Mouse (Mus musculus) kidney, adult 9 months (tissue): ENCODE data around the gene Fbxw4.
A peak's percentile ranks its signal among the peaks of the same experiment; 100 is the strongest.

Experiments used
- DNase-seq: peaks from one replicate; pipeline ENCODE4 v3.0.0; 2022

Fbxw4 gene

GRCm38 (mm10) chr19:45610823-45611222 is 49.3 kb downstream of the Fbxw4 start:
- no peak for DNase-seq

DNA sequence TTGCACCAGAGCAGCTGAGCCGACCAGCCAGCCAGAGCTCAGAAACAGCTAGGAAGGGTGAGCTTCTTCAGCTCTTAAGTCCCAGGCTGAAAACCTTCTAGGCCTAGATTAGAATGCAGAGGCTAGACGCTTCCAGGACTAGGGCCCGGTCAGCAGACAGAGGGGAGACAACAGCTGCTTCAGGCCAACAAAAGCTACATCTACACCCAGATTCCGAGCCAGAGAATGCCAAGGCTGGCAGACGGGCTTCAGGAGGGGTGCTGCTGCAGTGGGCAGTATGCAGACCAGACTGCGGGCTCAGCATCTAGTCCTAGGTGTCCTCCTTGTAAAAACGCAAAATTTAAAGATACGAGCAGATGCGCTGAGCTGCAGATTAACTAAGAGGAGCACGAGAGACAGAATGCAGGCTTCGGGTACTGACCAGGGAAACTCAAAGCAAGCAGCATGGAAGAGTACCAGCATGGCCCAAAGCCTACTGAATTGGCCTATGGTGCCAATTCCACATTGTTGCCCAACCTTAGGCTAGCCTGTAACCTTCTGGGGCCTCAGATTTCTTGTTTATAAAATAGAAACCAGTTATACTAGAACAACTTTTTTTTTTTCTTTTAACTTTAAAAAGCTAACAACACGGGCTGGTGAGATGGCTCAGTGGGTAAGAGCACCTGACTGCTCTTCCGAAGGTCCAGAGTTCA is 51.3 kb downstream of the Fbxw4 start:
- no peak for DNase-seq

- DNase-seq, result no peak
These were observed 52.6 kb downstream of the Fbxw4 start for GRCm38 (mm10) chr19:45607479-45607878.

DNA sequence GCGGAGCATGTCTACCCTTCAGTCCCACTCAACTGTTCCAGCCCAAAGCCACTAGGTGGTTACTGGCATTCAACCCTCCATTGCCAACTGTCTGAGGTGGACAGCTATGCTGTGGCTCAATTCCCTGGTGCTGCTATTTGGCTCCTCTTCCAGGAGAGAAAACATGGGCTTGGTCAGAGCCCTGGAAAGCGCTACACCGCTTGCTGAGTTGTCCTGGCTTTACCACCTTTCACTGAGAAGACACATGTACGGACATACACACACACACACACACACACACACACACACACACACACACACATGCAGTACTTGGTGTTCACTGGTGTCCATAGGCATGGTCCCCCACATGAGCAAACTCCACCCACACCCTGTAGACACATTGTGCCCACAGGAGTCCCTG is 53.4 kb downstream of the Fbxw4 start:
- no peak for DNase-seq

DNA sequence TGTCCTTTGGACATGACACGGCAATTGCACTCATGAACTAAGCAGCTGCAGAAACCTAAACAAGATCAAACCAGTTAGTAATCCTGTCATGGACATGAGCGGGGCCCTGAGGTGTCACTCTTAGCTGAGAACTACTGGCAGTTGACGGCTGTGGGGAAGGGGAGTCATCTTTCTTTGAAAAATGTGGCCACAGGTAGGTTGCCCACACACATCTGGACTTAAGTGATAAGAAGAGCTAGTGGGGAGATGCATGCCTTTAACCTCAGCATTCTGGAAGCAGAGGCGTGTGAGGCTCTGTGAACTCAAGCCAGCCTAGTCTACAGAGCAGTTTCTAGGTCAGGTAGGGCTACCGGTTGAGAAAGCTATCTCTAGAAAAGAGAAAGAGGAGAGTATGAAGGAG is 57.5 kb downstream of the Fbxw4 start:
- no peak for DNase-seq

DNA sequence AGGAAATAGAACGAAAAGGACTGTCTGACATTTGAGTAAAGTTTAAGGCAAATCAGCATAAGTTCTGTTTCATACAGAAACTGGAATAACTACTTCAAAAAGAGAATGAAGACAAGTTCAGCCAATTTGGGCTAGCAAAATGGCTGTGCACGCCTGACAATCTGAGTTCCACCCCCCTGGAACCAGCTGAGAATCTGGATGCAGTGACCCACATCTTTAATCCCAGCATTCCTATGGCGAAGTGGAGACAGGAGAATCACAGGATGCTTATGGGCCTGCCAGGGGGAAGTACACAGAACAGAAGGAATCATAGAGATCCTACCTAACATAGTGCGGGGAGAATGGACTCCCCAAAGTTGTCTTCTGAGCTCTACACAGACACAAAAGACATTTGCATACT is 63.0 kb downstream of the Fbxw4 start:
- DNase-seq, result no peak

- DNase-seq, result no peak
These were observed 63.7 kb downstream of the Fbxw4 start for GRCm38 (mm10) chr19:45596434-45596833.

DNA sequence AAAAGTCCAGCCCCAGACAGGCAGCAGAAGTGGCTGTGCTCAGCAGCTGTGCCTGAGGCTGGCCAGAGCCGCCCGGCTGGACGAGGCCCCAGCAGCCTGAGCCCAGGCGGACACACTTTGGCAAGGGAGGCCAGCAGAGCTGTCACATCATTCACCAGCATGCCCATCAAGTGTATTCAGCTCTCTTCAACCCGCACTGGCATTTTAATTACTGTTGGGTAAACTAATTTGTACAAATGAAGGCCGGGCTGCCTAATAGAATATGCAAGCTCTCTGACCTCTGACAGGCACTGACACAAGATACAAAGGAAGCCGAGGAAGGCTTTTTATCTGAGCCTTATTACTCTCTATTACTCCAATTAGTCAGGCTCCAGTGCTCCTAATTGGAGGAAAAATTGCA is 64.1 kb downstream of the Fbxw4 start:
- DNase-seq, result no peak

DNA sequence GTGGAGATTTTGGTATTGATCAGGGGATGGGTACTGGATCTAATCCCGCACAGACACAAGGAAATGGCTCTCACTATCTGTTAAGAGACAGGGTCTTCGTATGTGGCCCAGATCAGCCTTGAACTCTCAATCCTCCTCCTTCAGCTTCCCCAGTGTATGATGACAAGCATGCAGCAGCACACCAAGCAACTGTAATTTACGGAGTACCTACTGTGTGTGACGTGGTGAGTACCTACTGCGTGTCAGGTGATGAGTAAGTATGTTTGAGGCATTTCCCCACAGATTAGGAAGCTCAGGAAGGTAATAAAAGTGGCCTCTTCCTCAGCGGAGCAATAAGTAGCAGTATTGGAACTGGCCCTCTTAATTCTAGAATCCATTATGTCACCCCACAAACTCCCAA is 64.6 kb downstream of the Fbxw4 start:
- DNase-seq, result no peak

DNA sequence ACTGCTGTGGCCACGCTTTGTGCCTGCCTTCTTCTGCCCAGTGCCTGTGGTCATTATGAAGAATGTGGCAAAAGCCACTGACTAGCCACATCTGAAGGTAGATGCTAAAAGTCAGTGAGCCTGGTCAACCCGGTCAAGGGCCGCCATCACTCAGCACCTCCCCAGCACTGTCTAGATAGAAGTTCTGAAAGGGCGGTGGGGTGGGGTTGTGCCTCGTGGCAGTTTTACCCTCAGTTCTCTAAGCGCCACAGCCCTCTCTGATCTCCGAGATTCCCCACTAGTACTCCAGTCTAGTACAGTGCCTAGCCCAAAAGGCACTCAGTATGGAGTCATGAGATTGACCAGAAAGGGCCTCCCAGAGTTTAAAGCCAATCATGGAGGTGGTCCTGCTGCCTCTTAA is 66.0 kb downstream of the Fbxw4 start:
- DNase-seq, result no peak

DNA sequence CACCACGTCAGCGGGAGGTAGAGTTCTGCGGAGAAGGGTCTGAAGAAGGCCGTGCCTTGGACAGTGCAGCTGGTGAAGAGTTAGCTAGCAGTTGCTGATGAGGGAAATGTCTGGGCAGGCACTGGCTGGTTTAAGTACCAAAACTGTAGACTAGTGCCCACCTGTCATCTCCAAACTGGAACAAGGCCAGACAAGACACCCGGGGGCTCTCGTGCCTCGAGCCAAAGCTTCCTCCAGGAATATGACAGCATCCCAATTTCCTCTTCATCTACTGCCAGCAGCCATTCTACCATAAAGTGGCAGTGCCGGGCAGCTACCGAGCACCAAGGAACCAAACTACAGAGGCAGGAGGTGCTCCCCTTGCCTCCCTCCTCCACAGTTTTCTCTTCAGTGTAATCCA is 67.2 kb downstream of the Fbxw4 start:
- DNase-seq, result no peak

DNA sequence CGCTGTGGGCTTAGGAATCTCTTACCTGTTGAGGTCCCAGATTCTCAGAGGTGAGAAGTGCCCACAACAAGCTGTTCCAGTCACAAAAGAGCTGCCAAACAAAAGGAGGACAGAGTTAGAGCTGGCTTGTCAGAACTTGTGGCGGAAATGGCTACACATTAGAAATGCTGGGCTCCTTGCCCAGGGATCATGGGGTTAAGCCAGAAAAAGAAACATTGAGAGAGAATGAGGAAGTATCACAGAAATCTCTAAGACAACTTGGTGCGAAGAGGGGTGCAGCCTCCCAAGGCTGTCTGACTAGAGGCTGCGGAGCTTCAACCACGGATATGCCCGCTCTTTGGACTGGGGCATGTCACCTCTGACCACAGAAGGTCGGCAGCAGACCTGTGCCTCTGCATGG is 68.4 kb downstream of the Fbxw4 start:
- peak; percentile 78 for DNase-seq

DNA sequence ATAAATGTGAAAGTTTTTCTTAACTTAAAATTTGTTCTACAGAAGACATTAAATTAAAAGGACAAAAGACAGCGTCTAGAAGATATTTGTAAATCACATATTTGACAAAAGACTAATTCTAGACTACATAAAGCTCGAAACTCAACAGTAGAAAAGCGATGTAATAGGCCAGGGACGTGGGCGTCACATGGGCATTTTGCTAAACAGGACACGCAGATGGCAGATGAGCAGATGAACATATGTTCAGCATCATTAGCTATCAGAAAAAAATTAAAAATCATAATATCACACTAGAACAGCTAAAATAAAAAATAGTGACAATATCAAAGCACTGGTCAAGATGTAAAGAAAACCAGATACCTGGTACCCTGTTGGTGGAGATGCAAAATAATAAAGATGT is 70.4 kb downstream of the Fbxw4 start:
- DNase-seq, result no peak

- no peak for DNase-seq
These were observed 72.4 kb downstream of the Fbxw4 start for GRCm38 (mm10) chr19:45587509-45588292.

DNA sequence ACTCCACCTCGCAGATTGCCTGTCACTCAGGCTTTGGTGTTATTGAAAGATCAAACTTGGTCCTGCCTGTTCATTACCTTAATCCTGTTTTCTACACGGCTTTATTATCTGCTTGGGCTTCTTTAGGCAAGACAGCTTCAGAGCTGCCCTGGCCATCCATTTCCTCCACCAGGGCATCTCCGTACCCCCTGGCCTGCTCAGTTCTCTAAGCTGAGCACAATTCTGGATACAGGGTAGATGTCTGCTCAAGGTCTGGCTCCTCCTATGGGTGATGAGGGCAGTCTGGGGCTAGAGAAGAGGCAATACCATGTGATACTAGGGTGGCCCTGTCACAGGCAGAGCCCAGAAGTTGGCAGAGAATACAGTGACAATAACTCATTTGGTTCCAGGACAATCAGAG is 73.3 kb downstream of the Fbxw4 start:
- no peak for DNase-seq

- DNase-seq, result no peak
These were observed 75.1 kb downstream of the Fbxw4 start for GRCm38 (mm10) chr19:45584856-45585620.

DNA sequence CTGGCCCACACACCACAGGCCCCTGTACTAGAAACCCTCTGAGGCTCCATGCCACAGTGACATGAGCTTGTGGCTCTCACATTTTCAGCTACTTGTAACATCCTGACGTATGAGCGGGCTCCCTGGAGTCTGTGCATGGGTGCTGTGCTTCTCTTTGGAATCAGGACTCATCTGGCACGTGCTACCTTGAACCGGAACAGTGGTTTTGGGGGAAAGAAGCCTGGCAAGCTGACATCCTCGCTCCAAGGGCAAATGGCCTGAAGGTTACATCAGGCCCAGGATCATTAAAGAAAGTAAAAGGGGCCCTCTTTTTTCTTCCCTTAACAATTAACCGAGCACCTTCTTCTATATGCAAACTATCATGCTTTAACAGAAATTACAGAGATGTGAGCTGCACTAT is 77.0 kb downstream of the Fbxw4 start:
- no peak for DNase-seq

DNA sequence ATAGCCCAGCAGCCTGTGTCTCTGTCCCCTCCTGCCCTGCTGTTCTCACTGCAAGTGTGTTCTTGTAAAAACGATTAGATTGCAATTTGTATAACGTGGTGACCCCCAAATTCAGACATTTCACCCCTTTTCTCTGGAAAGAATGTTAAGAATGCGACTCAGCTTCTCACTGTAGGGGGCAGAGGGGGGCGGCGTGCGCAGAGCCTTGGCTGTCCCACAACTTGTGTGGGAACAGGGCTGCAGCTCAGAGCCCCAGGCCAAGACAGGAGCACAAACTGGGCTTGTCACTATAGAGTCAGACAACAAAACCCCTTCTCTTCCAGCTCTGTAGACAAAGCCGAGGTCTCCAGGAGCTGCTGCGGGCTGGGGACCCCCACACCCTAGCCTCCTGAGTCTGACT is 78.0 kb downstream of the Fbxw4 start:
- DNase-seq, result no peak

DNA sequence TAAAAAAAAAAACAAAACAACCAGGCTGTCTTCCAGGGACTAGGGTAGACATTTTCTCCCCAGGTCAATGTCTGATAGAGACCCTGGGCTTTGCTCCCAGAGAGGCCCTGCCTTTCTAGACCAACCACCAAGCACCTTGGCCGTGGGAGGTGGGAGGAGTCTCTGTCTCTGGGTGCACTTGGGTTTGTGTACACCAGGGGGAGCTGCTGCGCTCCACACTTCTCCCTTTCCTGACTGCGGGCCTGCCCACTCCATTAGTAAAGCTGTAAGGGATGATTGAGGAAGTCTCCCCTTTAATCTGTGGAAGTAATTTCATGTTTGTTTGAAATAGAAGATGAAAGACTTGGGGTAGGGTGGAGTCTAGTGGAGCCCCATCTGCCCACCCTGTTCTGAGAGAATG is 78.9 kb downstream of the Fbxw4 start:
- peak; percentile 62 for DNase-seq

- no peak for DNase-seq
These were observed 79.9 kb downstream of the Fbxw4 start for GRCm38 (mm10) chr19:45580235-45580634.

- no peak for DNase-seq
These were observed 80.7 kb downstream of the Fbxw4 start for GRCm38 (mm10) chr19:45579416-45579815.

GRCm38 (mm10) chr19:45578976-45579375 is 81.1 kb downstream of the Fbxw4 start:
- DNase-seq, result peak; percentile 10

GRCm38 (mm10) chr19:45577141-45577750 is 82.9 kb downstream of the Fbxw4 start:
- DNase-seq, result no peak

- no peak for DNase-seq
These were observed 84.5 kb downstream of the Fbxw4 start for GRCm38 (mm10) chr19:45575632-45576001.
